Mouse (Mus musculus) telencephalon, adult 2 months (tissue): ENCODE measurements around the gene Grin3b.
A peak's percentile ranks its signal among the peaks of the same experiment; 100 is the strongest.

Experiments
- DNase-seq: peaks from one replicate; pipeline ENCODE4 v3.0.0-alpha.2; 2011; ENCODE audit warnings: low read depth, low spot score

Gene Grin3b

GRCm38 (mm10) chr10:79988506-79989271, 18.2 kb downstream of the Grin3b start, which contains the start of gene Cnn2:
TSS of gene Cnn2 (plus strand) at chr10:79988584.
- DNase-seq, result no peak

- DNase-seq, result no peak
Observed at GRCm38 (mm10) chr10:79989272-79989786, 18.8 kb downstream of the Grin3b start.

- no peak for DNase-seq
Observed at GRCm38 (mm10) chr10:79989870-79990269, 19.4 kb downstream of the Grin3b start.

DNA sequence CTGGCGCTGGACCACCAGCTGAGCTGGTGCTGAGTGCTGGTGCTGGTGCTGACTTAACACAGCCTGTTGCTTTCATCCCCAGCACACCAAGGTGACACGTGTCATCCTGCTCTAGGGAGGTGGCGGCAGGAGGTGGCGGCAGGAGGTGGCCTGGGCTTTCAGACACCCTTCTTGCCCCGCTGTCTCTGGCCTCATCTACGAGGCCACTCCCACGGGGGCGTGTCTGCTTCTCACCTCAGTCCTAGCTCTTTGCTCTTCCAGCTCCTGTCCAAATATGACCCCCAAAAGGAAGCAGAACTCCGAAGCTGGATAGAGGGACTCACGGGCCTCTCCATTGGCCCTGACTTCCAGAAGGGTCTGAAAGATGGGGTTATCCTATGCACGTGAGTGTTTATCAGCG, 20.6 kb downstream of the Grin3b start:
- DNase-seq, result no peak

DNA sequence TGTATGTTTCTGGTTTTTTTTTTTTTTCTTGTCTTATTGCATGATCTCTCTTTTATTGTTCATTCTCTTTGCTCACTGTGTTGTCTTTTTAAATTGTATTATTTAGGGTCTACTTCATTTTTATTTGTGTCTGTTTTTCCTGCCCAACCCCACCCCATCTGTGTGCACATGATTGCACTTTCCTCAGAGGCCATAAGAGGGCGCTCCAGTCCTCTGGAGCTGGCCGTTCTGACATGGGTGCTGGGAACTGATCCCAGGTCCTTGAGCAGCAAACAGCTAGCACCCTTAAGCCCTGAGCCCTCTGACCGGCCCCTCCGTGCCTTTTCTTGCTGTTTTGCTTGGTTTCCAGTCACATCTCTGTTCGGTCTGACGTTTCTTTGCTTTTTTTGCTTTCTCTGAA, 21.0 kb downstream of the Grin3b start:
- no peak for DNase-seq

GRCm38 (mm10) chr10:79994397-79995115, 24.0 kb downstream of the Grin3b start:
- DNase-seq, result no peak

- DNase-seq, result no peak
Observed at GRCm38 (mm10) chr10:79995636-79996035, 25.1 kb downstream of the Grin3b start.

- peak; percentile 87 for DNase-seq
Observed at GRCm38 (mm10) chr10:79996272-79997033, 25.9 kb downstream of the Grin3b start, which contains the start of gene Abca7. TSS of gene Abca7 (plus strand) at chr10:79996494.

DNA sequence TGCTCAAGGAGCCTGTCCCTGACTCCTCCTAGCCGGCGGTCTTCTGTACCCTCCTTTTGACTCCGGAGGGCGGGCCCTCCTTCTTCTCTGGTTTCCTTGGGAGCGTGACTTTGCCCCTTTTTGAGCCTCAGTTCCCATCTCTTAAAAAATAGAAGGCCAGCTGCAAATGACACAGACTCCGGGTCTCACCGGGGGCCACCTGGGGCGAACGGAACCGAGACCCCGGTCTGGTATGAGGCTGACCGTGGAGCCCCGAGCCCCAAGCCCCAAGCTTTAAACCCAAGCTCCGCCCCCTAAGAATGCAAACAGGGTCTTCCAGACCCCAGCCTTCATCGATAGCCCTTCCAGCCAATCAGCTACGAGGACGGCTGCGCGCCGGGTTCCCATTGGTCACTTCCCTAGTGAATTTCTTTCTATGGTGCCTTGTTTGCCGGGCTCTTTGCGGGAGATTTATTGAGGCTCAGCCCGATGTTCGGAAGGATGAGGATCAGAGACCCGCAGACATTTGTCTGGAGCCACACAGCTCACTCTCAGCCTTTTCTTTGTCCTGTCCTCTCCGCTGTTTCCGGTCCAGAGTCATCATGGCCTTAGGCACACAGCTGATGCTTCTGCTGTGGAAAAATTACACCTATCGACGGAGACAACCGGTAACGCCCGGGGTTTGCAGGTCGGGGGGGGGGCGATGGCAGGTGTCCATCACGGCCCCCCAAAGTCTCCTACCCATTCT, 26.7 kb downstream of the Grin3b start:
- DNase-seq, result peak; percentile 53

DNA sequence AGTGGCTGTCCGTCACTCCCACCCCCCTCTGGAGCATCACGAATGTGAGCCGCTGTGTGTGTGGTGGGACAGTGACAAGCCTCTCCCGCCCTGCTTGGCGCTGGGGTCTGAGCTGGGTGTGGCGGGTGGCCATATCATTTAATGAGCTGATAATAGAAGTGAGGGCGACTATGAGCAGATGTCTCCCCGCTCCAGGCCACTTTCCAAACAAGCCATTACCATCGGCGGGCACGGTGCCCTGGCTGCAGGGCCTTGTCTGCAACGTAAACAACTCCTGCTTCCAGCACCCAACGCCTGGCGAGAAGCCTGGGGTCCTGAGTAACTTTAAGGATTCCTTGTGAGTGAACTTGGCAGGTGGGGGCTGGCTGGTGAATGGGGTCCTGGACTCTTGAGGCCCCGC, 27.3 kb downstream of the Grin3b start:
- DNase-seq, result no peak

DNA sequence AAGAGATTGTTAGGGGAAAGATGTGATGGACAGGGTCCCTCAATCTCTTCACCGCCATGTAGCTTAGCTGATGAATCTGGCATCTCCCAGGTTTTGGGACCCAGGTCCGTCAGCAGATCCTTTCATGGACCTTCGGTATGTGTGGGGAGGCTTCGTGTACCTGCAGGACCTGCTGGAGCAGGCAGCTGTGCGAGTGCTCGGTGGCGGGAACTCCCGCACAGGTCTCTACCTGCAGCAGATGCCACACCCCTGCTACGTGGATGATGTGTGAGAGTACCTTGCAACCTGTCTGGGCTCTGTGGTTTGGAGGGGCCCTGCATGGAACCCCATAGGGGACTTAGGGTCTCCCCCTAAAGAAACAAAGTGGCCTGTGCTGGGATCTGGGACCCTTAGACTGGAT, 31.4 kb downstream of the Grin3b start:
- no peak for DNase-seq

- DNase-seq, result no peak
Observed at GRCm38 (mm10) chr10:80002829-80003228, 32.3 kb downstream of the Grin3b start.

DNA sequence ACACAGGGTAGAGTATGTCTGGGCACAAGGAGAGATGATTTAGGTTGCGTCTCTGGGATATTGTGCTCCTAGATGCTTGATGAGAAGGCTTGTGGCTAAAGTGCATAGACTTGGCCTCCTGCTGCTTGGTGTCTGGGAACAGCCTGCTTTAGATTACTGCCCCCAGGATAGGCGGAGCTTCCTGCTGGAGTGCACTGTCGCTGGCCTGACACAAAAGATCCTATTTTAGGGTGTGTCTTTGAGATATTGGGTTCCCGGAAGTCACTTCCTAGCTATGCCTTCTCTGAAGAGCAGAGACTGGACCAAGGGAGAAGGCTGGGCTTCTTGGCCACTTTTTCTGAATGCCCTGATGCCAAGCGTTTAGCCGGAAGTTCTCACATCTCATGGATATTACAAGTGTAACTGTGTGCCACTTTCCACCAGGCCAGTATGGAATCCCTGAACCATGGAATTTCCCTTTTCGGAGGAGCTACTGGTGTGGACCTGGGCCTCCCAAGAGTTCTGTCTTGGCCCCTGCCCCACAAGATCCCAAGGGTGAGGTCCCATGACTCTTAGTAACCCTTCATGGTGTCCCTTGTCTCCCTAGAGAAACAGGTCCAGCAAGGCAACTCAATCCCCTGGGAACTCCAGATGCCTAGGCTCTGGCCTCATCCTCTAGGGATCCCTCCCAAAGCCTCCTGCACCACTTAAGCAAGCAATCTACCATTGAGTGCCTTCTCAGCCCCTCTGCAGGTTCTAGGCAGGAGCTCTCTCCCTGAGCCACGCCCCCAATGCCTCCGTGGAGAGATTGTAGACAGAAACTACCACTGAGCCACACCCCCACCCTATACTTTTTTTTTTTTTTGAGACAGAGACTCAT, 33.1 kb downstream of the Grin3b start:
- no peak for DNase-seq

DNA sequence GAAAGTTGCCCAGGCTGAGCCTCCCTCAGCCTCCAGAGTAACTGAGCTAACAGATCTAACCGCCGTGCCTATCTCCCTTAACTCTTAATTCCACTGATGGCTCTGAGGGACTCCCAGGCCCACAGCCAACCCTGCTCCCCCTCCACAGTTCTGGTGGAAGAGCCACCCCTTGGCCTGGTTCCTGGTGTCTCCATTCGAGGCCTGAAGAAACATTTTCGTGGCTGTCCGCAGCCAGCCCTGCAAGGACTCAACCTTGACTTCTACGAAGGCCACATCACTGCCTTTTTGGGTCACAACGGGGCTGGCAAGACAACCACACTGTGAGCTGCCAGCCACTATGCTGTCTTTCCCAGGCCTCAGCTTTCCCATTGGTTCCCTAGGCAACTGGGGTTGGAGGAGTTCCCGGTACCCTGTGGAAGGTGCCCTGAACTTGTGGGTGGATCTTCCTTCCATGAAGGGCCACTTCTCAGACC, 33.8 kb downstream of the Grin3b start:
- DNase-seq, result no peak

DNA sequence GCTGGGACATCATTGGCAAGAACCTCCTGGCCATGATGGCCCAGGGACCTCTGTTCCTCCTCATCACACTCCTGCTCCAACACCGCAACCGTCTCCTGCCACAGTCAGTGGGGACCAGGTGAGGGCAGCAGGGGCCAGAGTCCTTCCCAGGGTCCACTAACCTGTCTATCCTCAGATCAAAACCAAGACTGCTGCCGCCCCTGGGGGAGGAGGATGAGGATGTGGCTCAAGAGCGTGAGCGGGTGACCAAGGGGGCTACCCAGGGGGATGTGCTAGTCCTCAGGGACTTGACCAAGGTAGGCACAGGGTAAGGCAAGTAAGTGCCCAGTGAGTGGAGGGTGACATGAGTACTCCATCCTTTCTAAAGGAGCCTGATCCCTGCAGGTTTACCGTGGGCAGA, 41.2 kb downstream of the Grin3b start:
- no peak for DNase-seq

GRCm38 (mm10) chr10:80013609-80014008, 43.1 kb downstream of the Grin3b start:
- DNase-seq, result no peak

DNA sequence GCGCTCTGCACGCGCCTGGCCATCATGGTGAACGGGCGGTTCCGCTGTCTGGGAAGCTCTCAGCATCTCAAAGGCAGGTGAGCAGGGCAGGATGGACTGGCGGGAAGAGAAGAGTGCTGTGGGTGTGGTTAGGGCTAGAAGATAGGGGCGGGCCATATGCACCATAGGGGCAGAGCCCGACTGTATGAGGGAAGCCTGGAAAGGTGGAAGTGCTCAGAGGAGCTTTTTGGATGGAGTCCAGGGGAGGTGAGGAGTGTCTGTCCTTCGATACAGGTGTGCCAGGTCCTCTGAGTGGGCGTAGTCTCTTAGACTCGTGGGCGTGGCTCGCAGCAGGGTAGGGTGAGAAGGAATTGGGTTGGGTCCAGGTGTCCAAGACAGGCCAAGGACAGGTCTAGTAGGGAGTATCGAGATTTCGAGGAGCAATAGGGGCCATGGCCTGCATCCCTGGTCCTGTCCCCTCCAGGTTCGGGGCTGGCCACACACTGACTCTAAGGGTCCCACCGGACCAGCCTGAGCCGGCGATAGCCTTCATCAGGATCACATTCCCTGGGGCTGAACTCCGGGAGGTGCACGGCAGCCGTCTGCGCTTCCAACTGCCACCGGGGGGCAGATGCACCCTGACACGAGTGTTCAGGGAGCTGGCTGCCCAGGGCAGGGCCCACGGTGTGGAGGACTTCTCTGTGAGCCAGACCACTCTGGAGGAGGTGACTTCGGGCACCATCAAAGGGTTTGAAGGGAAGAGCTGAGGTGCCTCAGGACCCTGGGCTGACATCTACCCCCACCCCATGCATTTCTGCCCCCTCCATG, 44.2 kb downstream of the Grin3b start:
- no peak for DNase-seq

DNA sequence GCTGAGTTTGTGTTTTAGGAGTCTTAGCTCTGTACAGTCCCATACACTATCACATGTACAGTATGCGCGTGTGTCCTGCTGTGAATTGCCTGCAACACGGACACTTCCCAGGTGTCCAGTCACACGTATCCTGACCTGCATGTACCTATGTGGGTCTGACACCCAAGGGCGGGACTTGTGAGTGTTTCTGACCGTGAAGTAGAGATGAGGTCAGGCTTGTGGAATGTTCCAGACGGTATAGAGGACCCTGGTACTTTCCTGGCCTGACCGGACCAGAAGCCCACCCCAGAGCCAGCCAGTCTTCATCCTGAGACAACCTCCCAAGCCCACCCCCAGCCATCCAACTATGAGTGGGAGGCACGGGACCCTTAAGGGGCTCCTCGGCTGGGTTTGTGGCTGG, 45.1 kb downstream of the Grin3b start:
- no peak for DNase-seq

DNA sequence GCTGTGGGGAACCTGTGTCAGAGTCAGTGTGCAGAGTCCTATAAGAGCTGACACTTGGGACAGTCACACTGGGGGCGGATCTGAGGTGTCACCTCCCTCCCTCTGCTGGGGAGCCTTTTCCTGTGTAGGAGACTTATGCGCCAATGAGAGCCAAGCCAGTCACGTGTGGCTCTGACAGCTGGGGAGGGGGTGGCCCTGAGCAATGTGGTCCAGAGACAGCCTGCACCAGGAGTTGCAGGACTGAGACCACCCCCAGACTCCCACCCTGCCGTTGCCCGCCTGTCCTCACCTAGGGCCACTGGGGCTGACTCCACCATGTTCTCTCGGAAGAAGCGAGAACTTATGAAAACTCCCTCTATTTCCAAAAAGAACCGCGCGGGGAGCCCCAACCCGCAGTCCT, 46.0 kb downstream of the Grin3b start, which contains the start of gene Arhgap45:
Arhgap45 (plus strand) TSS at position 143 of the 400 bp plus-strand sequence.
- DNase-seq, result no peak
